Mouse (Mus musculus) heart, postnatal 36 days (tissue): ENCODE measurements around the gene Gfra4. TPM values are rescaled to one million over a fixed set of nuclear protein-coding genes. Genes with fewer than 3 reads are reported as not detected.

Experiments used
- DNase-seq, 2 experiments: peaks; one replicate each; pipeline ENCODE4 v3.0.0; 2021 to 2022
- intact Hi-C: fragments of 180-260 bp; cut with DNase I; formaldehyde crosslinking; loops from one replicate; pipeline ENCODE4 v1.15.1; 2025
- total RNA-seq, 2 experiments: library from RNA; stranded (reverse); gene quantifications; 2 replicates each; pipeline ENCODE4 v1.2.3; 2021

Gene Gfra4
- 10 to 100 TPM in 1 of 2 experiments, 1 to 10 TPM in 1; 6.9 to 10.4 TPM for total RNA-seq

DNA sequence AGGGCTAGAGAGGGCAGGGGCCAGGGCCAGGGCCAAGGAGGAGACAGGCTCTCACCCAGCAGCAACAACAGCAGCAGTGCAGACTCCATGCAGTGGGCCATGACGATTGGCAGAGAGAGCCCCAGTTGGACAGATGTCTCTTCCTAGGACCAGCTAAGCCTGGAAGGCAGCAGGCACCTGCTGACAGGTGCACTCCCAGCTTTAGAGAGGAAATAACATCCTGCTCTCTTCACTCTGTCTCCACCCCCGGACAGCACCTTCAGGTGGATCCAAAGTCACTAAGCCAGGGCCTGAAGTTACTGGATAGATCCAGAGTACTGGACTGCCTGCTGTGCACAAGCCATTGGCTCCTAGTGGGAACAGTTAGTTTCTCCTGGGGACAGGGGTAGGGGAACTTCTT, at the start of gene Gfra4:
TSS of gene Gfra4 (minus strand) at position 101 of the 400 bp plus-strand sequence.
- intact Hi-C loops, result no loop called here
- DNase-seq, result no peak

DNA sequence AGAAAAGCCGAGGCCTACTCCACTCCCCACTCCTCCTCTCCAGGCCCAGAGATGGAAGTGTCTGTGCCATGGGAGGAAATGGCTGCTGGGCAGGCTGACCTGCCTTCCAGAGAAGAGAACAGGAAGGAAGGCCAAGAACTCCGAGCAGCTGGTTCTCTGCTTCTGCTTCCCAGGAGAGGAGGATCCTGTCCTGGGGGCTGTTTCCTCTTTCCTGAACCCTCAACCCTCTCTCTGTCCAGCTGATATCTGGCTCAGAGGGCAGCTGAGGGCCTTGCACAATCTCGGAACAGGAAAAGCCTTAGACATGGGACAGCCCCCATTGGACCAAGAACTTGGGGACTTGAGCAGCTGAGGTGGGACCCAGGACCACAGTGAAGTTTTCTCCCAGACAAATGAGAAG, 48.0 kb upstream of the Gfra4 start:
- intact Hi-C loops, result no loop called here

DNA sequence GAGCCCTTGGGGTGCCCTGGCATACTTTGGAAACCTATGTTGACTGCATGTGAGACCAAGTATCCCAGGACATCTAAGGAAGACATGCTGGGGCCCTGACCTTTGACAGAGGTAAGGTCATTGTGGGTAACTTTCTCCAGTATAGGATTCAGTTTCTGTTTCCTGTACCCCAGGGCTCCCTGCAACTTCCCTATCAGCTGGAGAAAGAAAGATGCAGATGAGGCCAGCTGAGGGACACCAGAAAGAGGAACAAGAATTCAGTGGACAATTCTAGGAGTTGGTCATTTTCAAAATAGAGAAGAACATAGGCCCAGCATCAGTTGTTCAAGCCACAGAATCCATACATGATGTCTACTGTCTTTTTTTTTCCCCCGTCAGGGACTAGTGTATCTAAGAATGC, 46.7 kb upstream of the Gfra4 start:
- DNase-seq, result peak in 1 of 2 experiments; percentile 25
- intact Hi-C loops, result no loop called here

More for the DNA sequence above, 48.0 kb upstream of the Gfra4 start:
- peak; percentile 30 to 40 for DNase-seq

DNA sequence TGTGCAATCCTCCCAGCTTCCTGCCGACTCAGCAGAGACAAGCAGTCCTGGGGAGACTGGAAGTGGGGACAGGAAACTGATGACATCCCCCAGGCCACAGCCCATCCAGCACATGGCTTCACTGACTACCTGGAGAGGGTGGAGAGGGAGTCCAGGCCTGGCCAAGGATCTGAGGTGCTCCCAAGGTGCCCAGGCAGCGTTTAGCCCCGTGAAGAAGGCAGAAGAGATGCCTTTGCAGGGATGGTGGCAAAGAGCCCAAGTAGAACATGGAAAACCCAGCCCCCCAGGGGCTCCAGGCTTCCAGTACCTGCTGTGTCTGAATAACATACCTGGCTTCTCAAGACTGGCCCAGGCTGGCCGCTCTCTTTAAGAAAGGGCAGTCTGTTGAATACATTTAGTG, 45.7 kb upstream of the Gfra4 start:
- DNase-seq, result no peak
- intact Hi-C loops, result no loop called here

DNA sequence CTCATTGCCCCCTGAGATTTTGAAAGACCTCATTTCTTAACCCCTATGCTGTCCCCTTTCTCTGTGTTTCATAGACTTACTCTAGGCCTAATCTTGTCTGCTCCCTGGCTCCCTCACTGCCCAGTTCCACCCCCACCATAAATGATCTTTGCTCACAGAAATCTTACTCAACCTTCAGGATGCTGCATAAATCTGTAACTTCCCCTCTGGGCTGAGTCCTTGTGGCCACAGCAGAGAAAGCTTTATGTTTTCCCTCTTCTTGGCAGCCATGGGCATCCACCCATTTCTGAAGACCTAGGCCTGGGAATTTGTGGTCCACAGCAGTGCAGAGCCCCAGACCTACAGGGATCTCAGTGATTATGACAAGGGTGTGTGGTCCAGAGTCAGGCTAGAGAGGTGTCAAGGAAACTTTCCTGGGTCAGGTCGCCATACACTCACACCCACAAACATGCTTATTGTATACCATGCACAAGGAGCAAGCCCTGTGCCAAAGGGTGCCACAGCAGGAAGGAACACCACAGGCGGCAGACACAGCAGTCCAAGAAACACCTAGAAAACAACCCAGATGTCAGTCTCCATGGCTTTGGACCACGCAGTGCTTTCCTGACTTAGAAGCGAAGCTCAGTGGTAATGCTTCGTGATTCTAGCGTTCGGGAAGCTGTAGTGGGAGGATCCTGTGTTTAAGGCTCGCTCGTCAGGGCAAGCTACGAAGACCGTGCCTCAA, 43.9 kb upstream of the Gfra4 start, which contains the start of gene Siglec1:
TSS of gene Siglec1 (minus strand) at position 99 of the 724 bp plus-strand sequence.
- intact Hi-C loops, result no loop called here
- no peak for DNase-seq

DNA sequence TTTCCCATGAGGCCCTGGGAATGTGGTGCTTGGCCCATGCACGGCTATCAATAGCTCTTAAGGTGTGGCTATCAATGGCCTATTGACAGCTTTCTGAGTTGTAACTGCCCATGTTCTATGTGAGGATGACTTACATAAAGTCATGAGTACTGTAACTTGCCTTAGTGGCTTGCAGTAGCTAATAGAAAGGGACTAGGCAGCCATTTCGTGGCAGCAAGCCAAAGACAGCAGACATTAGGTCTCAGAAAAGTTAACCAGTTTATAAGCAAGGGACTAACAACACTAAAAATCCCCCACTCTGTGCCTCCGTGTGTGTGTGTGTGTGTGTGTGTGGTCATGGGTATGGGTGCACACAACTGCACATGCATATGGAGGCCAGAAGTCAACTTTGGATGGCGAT, 41.3 kb upstream of the Gfra4 start:
- DNase-seq, result no peak
- intact Hi-C loops, result no loop called here

DNA sequence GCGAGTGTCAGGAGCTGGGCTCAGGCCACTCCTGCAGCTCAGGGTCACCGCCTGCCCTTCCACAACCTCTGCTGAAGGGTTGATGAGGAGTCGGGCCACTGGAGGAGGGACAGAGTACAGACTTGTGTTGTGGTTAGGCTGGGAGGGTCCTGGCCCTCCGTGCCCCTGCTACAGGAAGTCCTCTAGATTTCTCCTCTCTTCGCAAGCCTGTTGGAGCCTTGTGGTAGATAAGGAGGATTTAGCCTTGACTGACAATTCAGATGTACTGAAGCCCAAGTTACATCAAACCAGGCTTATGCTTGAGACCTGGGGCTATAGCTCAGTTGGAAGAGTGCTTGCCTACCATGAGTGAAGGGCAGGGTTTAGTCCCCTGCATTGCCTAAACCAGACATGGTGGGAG, 37.6 kb upstream of the Gfra4 start:
- intact Hi-C loops, result no loop called here
- DNase-seq, result no peak

DNA sequence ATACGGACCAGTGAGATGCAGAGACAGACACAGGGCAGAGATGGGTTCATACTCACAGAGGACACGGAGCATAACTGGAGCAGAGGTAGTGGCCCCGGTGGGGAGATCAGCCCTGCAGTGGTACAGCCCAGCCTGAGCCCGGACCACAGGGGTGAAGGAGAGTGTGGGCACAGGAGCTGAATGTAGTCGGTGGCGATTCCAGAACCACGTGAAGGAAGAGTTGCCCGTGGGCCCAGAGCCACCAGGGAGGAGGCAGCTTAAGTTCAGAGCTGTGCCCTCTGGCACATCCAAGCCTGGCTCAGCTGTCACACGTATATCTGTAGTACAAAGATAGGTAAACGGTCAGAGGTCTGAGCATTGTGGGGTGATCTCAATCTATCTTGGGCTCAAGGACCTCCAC, 29.6 kb upstream of the Gfra4 start:
- intact Hi-C loops, result no loop called here
- DNase-seq, result no peak

DNA sequence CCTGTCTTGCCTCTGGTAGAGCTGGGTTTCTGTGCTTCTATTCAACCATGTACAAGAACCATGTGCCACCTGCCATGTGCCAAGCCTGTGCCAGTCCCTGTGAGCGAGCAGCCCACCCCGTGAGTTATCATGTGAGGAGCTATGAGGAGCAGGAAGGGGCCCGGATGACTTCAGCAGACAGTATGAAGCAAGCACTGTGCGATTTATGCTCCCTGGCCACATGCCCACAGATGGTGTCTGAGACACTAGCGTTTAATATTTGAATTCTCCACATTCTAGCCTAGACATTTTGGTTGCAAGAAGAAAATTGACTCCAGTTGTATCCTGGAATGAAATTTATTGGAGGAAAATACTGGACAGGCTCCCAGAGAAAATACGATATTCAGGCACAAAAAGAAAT, 24.6 kb upstream of the Gfra4 start:
- no peak for DNase-seq
- intact Hi-C loops, result no loop called here

DNA sequence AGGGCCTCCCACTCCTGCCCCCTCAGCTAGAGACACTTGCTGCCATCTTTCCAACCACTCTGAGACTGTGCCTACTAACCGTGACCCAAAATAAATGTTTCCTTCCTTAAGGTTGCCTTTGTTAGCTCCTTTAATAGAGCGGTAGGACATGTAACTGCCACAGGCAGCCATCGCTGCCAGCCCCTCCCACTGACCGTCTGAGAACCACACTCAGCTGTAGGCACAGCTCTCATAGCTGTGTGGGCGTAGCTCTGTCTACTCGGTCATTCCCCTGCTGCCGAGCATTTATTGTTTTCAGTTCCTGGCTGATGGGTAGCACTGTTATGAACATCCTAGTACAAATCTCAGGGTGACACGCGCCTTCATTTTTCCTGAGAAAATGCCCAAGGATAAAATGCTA, 23.5 kb upstream of the Gfra4 start:
- intact Hi-C loops, result no loop called here
- DNase-seq, result no peak

DNA sequence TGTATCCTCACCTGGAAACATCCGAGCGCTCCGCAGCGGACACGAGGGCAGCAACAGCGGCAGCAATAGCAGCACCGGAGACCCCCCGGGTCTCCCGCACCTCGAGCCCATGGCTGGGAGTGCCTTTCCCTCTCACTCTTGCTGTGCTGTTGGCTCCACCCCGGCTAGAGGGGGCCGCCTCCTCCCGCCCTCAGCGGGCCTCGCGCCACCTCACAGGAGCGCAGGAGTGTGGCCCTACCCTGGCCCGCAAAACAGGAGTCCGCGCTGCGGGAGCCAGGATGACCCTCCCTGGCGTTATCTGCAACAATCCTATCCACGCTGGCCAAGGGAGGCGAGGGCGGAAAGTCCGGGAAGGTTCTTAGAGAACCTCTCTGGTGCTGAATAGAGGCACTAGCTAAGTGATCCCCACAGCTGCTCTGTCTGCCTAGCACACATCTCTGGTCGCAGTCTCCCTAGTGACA, 20.5 kb upstream of the Gfra4 start, which contains the start of gene Adam33:
TSS of gene Adam33 (minus strand) at position 411 of the 461 bp plus-strand sequence.
- DNase-seq, result peak in 1 of 2 experiments; percentile 32
- intact Hi-C loops, result no loop called here

DNA sequence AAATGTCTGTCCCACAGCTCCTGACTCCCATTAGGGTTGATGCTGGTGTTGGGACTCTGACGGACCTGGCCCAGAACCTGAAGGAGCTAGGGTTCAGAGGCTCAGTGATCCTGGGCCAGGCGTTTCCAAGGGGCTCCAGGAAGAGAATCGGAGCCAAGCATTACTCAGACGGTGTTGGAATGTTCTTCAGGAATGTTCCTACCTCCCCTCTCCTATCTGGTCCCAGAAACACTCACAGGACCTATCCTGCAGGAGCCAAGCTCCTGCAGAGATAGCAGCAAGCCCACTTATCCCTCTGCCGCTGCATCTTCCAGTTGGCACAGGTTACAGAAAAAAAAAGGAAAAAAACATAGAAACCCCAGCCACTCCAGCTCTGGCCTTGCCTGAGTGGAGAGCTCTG, 18.7 kb upstream of the Gfra4 start:
- intact Hi-C loops, result no loop called here
- no peak for DNase-seq

DNA sequence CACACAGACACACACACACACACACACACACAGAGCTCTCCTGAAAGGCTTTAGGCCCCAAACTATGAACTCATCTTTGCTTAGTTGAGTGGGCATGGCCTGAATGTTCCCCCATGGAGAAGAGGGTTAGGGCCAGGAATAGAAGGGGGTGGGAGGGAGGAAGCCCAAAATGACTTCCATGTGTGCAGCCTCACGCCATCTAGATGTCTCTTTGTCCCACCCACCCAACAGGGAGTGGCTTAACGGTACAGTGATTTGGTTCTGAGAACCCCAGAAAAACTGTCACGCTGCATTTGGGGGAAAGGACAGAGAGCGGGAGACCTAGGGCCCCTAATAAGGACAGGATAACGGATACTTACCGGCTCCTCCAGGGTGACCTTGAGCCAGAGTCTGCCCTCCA, 17.9 kb upstream of the Gfra4 start:
- intact Hi-C loops, result no loop called here
- DNase-seq, result no peak

DNA sequence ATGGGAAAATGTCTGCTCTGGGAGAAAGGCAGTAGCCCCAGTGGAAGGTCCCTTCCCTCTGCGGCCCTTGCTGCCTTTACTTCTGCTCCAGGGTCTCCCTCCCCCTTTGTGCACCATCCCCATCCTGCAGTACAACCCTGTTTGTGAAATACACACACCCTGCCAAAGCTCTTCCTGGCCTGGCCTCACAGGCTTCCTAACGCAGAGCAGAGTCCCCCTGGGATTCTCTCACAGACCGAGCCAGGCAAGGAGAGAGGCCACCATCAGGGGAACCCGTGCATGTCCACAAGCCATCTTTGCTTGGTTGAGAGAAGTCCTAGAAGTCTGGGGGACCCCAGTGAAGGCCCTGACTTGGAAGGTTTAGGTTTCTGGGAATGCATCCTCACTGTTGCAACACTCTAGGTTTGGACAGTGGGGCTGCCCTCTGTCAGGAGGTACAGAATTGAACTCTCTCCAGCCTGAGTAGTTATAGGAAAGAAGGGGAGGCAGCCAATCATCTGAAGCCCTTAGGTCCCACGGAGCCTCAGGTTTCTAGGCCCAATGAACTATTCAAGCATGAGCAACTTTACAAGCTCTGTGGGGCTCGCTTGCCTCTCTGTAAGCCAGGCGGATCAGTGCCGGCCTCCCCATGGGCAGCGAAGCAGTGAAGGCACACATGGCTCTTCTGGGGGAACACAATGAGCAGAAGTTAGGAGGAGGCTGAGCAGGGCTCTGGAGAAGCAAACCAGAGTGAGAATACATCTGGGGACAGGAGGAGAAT, 17.1 kb upstream of the Gfra4 start:
- peak in 1 of 2 experiments; percentile 39 for DNase-seq
- intact Hi-C loops, result loop anchor here (2.0 kb wide), 1 partner anchor 195 kb away; no protein-coding TSS in a partner anchor

DNA sequence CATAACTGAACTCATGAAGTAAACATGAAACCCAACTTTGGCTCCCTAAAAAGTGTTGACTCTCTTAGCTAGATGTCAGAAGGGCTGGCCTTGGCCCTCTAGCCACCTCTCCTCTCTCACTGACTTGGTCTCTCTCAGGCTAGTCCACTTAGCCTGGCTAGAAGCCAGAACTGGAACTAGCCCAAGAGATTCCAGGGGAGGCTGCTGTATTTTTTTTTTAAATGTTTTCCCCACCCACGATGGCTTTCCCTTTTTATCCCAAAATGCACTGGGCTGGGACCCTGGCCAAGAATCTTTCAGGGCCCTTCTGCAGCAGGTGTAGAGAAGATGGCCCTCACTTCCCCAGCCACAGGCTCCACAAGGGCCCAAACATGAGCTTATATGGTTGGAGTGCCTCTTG, 16.5 kb upstream of the Gfra4 start:
- DNase-seq, result peak; percentile 75

DNA sequence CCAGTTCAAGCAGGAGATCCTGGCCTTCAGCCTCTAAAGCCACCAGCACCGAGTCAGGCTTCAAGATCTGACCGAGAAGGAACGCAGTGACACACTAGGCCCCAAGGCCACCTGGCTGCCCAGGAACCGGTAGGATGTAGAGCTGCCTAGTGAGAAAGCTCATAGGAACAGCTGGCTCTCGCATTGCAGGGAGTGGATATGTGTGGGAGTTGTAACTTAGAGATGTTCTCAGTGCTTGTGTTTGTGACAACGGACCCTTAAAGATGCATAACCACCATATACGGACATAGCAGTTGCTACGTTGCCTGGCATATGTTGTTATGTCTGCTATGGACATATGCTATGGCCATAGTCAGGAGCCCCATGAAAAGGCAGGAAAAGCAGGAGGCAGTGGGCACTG, 15.8 kb upstream of the Gfra4 start:
- DNase-seq, result no peak
- intact Hi-C loops, result loop anchor here (2.0 kb wide), 1 partner anchor 196 kb away; no protein-coding TSS in a partner anchor

More for the DNA sequence above, 16.5 kb upstream of the Gfra4 start:
- intact Hi-C loops, result loop anchor here (2.0 kb wide), 1 partner anchor 195 kb away; no protein-coding TSS in a partner anchor

DNA sequence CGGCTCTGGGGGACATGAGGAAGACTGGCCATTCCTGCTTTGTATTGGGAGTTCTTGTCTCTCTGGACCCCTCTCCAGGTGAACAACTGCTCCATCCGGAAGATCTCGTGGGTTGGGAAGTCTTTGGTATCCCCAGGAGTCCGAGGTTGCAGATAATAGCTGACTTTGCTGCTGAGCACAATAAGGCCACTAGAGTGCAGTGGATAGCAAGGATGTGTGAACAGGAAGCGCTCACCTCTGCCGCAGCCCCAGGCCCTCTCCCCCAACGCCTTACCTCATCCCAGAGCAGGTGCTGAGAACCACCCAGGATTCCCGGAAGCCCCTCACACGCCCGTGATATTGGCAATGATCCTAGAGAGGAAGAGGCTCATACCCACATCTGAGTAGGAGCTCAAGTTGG, 13.3 kb upstream of the Gfra4 start:
- intact Hi-C loops, result loop anchor here (2.0 kb wide), 1 partner anchor 39 kb away; no protein-coding TSS in a partner anchor
- DNase-seq, result no peak

DNA sequence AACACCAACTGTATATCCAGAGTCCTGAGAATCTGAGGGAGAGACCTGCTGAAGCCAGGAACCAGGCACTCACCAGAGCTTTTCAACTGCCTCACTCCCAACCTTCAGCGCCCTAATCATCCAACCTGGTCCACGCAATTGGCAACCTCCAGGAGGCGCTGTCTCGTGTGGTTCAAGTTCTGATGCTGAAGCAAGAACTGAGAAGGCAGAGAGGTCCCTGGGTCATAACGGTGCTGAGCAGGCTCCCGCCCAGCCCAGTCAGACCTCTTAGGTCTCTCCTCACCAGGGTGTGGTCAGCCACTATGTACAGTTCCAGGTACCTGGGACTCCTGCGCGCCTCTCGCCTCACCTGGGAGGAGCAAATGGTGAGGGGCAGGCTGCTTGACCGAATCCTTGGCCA, 12.7 kb upstream of the Gfra4 start:
- peak; percentile 56 to 72 for DNase-seq

DNA sequence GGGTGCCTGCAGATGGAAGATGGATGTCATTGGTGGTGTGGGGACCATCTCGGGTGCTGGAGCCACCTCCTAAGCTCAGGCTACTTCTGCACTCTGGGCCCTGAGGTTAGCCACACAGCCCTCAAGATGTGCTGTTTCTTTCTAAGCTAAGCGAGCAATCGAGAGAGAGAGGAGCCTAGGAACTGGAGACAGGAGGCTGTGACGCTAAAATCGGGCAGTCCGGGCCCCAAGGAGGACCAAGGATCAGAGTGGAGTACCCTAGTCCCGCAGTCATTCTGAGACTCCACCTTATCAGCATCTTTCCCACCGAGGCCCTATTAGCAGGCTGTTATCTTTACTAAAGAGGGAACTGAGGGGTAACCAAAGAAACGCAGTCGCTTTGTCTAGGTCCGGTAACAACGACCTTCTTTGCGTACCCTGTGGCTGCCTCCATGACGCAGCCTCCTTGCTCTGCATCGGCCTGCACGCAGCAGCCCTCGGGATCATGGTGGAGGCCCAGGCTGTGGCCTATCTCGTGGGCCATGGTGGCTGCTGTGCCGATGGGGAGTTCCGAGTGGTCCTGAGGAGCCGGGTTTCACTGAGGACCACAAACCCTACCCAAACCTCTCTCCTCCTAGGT, 11.9 kb upstream of the Gfra4 start:
- intact Hi-C loops, result no loop called here
- no peak for DNase-seq

More for the DNA sequence above, 12.7 kb upstream of the Gfra4 start:
- intact Hi-C loops, result loop anchor here (2.0 kb wide), 1 partner anchor 39 kb away; no protein-coding TSS in a partner anchor

DNA sequence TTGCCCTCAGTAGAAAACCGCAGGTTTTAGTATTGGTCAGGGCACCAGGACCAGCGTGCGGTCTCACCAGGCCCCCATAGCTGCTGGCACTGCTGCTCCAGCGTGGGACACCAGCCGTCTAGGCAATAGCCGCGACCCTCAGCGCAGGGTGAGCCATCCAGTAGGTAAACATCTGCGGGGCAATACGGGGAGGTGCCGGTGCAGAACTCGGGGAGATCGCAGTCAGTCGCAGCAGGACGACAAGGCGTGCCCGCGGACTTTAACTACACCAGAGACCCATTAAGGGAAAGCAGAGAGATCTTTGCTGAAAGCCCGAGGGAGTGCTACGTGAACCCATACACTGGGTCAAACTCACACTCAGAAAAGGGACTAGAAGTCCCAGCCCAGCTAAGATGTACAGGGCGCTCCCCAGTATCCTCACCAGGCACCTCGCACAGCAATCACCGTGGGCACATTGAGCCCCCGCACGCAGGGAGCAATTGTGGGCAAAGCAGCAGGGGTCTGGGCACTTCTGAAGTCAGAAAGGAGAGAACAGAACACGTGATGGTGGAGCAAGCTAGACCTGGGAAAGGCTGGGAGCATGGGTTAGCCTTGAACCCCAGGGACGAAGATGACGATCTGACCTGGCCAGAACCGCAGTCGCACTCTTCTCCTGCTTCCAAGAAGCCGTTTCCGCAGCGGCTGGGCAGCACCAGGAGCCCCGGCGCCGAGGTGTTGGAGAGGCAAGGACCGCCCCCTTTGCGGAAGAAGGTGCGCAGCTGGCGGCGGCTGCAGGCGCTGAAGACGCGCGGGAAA, 11.2 kb upstream of the Gfra4 start:
- intact Hi-C loops, result no loop called here
- DNase-seq, result no peak
